Comparison of ENCODE assay signal across 10 mouse cellular contexts in the genomic region with DNA sequence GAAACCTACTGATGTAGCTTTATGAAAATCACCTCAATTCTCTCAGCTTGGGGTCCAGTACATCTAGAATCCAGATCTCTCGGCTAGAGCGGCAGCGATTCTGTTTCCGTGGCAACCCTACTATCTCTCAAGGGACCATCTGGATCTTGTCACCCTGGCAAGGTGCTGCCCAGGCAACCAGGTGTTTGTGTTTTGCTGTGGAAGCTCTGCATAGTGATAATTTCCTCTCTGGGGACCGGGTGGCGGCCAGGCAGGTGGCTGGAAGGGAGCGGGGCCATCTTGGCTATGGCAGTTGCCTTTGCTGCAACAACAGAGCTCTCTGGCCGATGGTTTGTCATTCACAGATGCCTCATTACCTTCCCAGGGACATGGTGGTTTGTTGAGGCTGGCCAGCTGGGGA.
DNase-seq lines count a peak whose midpoint lies in the region; ATAC-seq lines count a peak whose summit lies in the region.
"Had no signal": no experiment of that assay in that cellular context is flagged by ENCODE, and none has a peak within 500 bp of the region (broad histone marks: within the 10 kb centered on the region; RNA-seq: fewer than 3 reads in every experiment).

No protein-coding gene starts in this region.

- ATAC-seq in neural tube, embryonic 11.5 days (ENCODE audit: insufficient read depth, low FRiP score, low TSS enrichment), result no peak
- no peak for ATAC-seq in hindbrain, embryonic 13.5 days (ENCODE audit: low FRiP score)
- ATAC-seq in midbrain, embryonic 16.5 days, result no peak
- ATAC-seq in liver, embryonic 12.5 days, result no peak
- ATAC-seq in megakaryocyte-erythroid progenitor cell, adult 5-6 weeks (replicated peaks; ENCODE audit: low FRiP score, low TSS enrichment, poor library complexity, severe bottlenecking), result no peak

- 0 out of 2 replicates have a peak overlapping the region, but pooled peaks have one; percentile 4 for H3K27ac ChIP-seq in neural tube, embryonic 11.5 days (ENCODE audit: low read depth, low read length)
- peak overlapping the region; percentile 69 for H3K27ac ChIP-seq in embryonic facial prominence, embryonic 10.5 days (replicated peaks)
- H3K27ac ChIP-seq in hindbrain, embryonic 13.5 days, result peak overlapping the region; percentile 81
- peak overlapping the region; percentile 82 for H3K27ac ChIP-seq in midbrain, embryonic 16.5 days (ENCODE audit: low read length)
- no peak overlapping the region for H3K27ac ChIP-seq in liver, embryonic 12.5 days
- H3K27ac ChIP-seq: liver, embryonic 14.5 days had no signal

- no peaks in the 10 kb centered on the region for H3K27me3 ChIP-seq in neural tube, embryonic 11.5 days (ENCODE audit: control insufficient read depth, insufficient read depth, low read length)
- H3K27me3 ChIP-seq in embryonic facial prominence, embryonic 10.5 days (replicated peaks; ENCODE audit: low read depth, poor library complexity, severe bottlenecking), result no peaks in the 10 kb centered on the region
- H3K27me3 ChIP-seq in hindbrain, embryonic 13.5 days, result no peaks in the 10 kb centered on the region
- H3K27me3 ChIP-seq in midbrain, embryonic 16.5 days (ENCODE audit: control insufficient read depth, insufficient read depth, low read depth, low read length), result no peaks in the 10 kb centered on the region
- no peaks in the 10 kb centered on the region for H3K27me3 ChIP-seq in liver, embryonic 12.5 days (replicated peaks)

- H3K4me2 ChIP-seq in neural tube, embryonic 11.5 days (ENCODE audit: low read depth), result no peak overlapping the region
- no peak overlapping the region for H3K4me2 ChIP-seq in hindbrain, embryonic 13.5 days
- H3K4me2 ChIP-seq in midbrain, embryonic 16.5 days (ENCODE audit: low read length), result no peak overlapping the region; the same call in 1 of the 2 replicates
- H3K4me2 ChIP-seq in liver, embryonic 12.5 days, result no peak overlapping the region

- peaks cover 20% of the 10 kb centered on the region for H3K4me1 ChIP-seq in neural tube, embryonic 11.5 days (ENCODE audit: control insufficient read depth, insufficient read depth, low read length)
- peaks cover 62% of the 10 kb centered on the region for H3K4me1 ChIP-seq in embryonic facial prominence, embryonic 10.5 days
- peaks cover 60% of the 10 kb centered on the region for H3K4me1 ChIP-seq in hindbrain, embryonic 13.5 days (replicated peaks)
- peaks cover 31% of the 10 kb centered on the region for H3K4me1 ChIP-seq in midbrain, embryonic 16.5 days (ENCODE audit: control insufficient read depth, insufficient read depth, low read length)
- H3K4me1 ChIP-seq in liver, embryonic 12.5 days, result peaks cover 32% of the 10 kb centered on the region

- H3K9ac ChIP-seq in neural tube, embryonic 11.5 days (ENCODE audit: low read length), result no peak overlapping the region
- peak overlapping the region; percentile 43; the same call in 1 of the 2 replicates for H3K9ac ChIP-seq in hindbrain, embryonic 13.5 days
- 0 out of 2 replicates have a peak overlapping the region, but pooled peaks have one; percentile 12 for H3K9ac ChIP-seq in midbrain, embryonic 16.5 days (ENCODE audit: low read depth, low read length)
- no peak overlapping the region for H3K9ac ChIP-seq in liver, embryonic 12.5 days
- H3K9ac ChIP-seq: liver, embryonic 14.5 days had no signal

- 80% methylated on average over 8 of the region's 8 CpGs for WGBS in neural tube, embryonic 11.5 days
- 68% methylated on average over 8 of the region's 8 CpGs for WGBS in embryonic facial prominence, embryonic 10.5 days
- WGBS in hindbrain, embryonic 13.5 days, result 56% methylated on average over 8 of the region's 8 CpGs
- 49% methylated on average over 8 of the region's 8 CpGs for WGBS in midbrain, embryonic 16.5 days
- WGBS in liver, embryonic 12.5 days (ENCODE audit: insufficient replicate concordance), result 78% methylated on average over 8 of the region's 8 CpGs

- no peak for DNase-seq in neural tube, embryonic 11.5 days (ENCODE audit: low spot score)
- no peak for DNase-seq in neural tube, embryonic 10.5 days (ENCODE audit: extremely low spot score, low spot score)
- DNase-seq in embryonic facial prominence, embryonic 10.5 days (ENCODE audit: low spot score), result no peak
- no peak for DNase-seq in adrenal gland, adult (ENCODE audit: inconsistent age in 2 of 2, low spot score in 1 of 2)
- DNase-seq: adrenal gland, adult 8-10 months had no signal

- H3K9me3 ChIP-seq in neural tube, embryonic 11.5 days (ENCODE audit: control insufficient read depth, low read length), result no peaks in the 10 kb centered on the region
- H3K9me3 ChIP-seq in embryonic facial prominence, embryonic 10.5 days, result no peaks in the 10 kb centered on the region
- no peaks in the 10 kb centered on the region for H3K9me3 ChIP-seq in hindbrain, embryonic 13.5 days
- no peaks in the 10 kb centered on the region for H3K9me3 ChIP-seq in midbrain, embryonic 16.5 days (replicated peaks; ENCODE audit: control insufficient read depth, low read length, poor library complexity, severe bottlenecking)
- no peaks in the 10 kb centered on the region for H3K9me3 ChIP-seq in liver, embryonic 12.5 days (replicated peaks)

- peaks cover 3% of the 10 kb centered on the region; the same call in 1 of the 2 replicates for H3K36me3 ChIP-seq in neural tube, embryonic 11.5 days (ENCODE audit: control insufficient read depth, insufficient read depth, low read length)
- peaks cover 81% of the 10 kb centered on the region for H3K36me3 ChIP-seq in embryonic facial prominence, embryonic 10.5 days (replicated peaks)
- peaks cover 28% of the 10 kb centered on the region for H3K36me3 ChIP-seq in hindbrain, embryonic 13.5 days
- H3K36me3 ChIP-seq in midbrain, embryonic 16.5 days (ENCODE audit: control insufficient read depth, insufficient read depth, low read length), result peaks cover 5% of the 10 kb centered on the region; the same call in 1 of the 2 replicates
- peaks cover 31% of the 10 kb centered on the region for H3K36me3 ChIP-seq in liver, embryonic 12.5 days

- H3K4me3 ChIP-seq in neural tube, embryonic 11.5 days (ENCODE audit: low read depth, low read length), result no peak overlapping the region
- no peak overlapping the region for H3K4me3 ChIP-seq in embryonic facial prominence, embryonic 10.5 days
- H3K4me3 ChIP-seq in hindbrain, embryonic 13.5 days, result no peak overlapping the region
- H3K4me3 ChIP-seq in midbrain, embryonic 16.5 days (ENCODE audit: low read depth, low read length), result no peak overlapping the region
- H3K4me3 ChIP-seq in liver, embryonic 12.5 days, result no peak overlapping the region

Comparison
In these comparisons a context has a peak if more than half of its experiments do, and no peak if none do; other contexts are left out.
1. H3K9ac ChIP-seq: peak in hindbrain, embryonic 13.5 days (single experiment) and midbrain, embryonic 16.5 days (single experiment); none in neural tube, embryonic 11.5 days (single experiment) and liver, embryonic 12.5 days (single experiment).